Mouse (Mus musculus) spleen, postnatal 4 days (tissue): ENCODE results near the gene H2-Q6.
"Not testable (repeated sequence)": the region's sequence is repeated elsewhere in the genome, so short reads cannot be mapped to it uniquely, and the experiment has no call there.

Source experiments
- DNase-seq, 2 experiments: peaks; one replicate each; pipeline ENCODE4 v3.0.0; 2022; ENCODE audit warnings: low spot score in 2 of 2

The H2-Q6 gene

DNA sequence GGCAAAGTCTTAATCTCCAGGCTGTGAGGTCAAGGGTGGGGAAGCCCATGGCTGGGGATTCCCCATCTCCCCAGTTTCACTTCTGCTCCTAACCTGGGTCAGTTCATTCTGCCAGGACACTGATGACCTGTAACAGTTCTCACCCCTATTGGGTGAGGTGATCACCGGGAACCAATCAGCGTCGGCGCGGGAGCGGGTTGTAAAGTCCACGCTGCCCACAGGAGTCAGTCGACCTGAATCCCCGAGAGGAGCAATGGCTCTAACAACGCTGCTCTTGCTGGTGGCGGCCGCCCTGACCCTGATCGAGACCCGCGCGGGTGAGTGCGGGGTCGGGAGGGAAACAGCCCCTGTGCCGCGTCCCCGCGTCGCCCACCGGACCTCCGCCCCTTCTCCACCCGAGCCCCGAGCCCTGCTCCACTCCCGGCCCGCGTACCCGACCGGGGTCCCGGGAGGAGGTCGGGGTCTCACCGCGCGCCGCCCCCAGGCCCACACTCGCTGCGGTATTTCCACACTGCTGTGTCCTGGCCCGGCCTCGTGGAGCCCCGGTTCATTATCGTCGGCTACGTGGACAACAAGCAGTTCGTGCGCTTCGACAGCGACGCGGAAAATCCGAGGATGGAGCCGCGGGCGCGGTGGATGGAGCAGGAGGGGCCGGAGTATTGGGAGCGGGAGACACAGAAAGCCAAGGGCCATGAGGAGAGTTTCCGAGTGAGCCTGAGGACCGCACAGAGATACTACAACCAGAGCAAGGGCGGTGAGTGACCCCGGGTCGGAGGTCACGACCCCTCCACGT lies at the start of gene H2-Q6:
H2-Q6 (plus strand) TSS at position 227 of the 793 bp plus-strand sequence.
- DNase-seq: peak; percentile 48 to 71

DNA sequence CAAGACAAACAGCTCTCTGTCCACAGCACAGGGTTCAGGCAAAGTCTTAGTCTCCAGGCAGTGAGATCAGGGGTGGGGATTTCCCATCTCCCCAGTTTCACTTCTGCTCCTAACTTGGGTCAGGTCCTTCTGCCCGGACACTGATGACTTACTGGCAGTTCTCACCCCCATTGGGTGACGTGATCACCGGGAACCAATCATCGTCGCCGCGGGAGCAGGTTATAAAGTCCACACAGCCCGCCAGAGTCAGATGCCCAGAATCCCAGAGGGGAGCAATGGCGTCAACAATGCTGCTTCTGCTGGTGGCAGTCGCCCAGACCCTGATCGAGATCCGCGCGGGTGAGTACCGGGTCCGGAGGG lies 45.3 kb upstream of the H2-Q6 start, which contains the start of gene H2-Q4:
H2-Q4 (plus strand) TSS at position 249 of the 360 bp plus-strand sequence.
- DNase-seq: peak; percentile 87 to 93

DNA sequence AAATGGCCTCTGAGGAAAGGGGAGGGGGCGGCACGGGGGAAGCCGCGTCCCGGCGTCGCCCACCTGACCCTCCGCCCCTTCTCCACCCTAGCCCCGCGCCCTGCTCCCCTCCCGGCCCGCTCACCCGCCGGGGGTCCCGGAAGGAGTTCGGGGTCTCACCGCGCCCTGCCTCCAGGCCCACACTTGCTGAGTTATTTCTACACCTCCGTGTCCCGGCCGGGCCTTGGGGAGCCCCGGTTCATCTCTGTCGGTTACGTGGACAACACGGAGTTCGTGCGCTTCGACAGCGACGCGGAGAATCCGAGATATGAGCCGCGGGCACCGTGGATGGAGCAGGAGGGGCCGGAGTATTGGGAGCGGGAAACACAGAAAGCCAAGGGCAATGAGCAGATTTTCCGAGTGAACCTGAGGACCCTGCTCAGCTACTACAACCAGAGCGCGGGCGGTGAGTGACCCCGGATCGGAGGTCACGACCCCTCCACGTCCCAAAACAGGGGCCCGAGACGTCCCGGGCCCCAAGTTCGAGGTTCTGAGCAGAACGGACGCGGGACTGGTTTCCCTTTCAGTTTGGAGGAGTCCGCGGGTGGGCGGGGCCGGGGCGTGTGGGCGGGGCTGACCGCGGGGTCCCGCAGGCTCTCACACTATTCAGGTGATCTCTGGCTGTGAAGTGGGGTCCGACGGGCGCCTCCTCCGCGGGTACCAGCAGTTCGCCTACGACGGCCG lies 44.8 kb upstream of the H2-Q6 start:
- peak; percentile 31 to 75 for DNase-seq

DNA sequence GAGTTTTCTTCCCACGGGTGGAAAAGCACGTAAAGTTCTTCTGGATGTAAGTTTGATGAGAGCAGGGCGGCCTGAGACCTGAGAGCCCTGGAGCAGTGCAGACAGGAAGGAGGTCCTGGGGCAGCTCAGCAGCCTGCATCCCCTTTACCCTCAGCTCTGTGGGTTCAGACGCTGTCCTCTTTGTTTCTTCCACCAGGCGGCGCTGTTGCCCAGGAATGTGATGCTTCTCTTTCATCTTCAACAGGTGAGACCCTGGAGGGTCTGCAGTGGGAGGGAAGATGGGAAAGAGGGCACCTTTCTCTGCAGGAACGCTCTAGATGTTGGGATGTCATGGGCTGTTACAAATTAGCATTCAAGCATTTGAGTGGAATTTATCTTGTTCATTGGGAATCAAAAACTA lies 34.9 kb upstream of the H2-Q6 start:
- DNase-seq: peak; percentile 25 to 78

DNA sequence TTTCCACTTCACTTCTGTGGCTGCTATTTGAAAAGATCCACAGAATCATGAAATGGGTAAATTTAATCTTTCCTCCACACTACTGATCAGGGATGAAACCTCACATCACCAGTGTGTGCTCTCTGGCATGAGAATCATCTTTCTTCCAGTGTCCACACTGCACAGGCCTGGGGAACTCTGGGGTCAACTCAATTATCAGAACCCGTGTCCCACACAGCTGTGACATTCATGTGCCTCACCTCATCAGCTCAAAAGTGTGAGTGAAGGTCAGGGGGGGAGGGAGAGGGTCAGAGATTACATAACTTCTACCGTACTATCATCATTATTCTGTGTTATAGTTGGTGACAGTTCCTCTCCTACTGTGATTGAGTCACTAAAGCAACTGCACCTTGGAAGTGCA lies 32.0 kb upstream of the H2-Q6 start:
- DNase-seq: not testable (repeated sequence)

DNA sequence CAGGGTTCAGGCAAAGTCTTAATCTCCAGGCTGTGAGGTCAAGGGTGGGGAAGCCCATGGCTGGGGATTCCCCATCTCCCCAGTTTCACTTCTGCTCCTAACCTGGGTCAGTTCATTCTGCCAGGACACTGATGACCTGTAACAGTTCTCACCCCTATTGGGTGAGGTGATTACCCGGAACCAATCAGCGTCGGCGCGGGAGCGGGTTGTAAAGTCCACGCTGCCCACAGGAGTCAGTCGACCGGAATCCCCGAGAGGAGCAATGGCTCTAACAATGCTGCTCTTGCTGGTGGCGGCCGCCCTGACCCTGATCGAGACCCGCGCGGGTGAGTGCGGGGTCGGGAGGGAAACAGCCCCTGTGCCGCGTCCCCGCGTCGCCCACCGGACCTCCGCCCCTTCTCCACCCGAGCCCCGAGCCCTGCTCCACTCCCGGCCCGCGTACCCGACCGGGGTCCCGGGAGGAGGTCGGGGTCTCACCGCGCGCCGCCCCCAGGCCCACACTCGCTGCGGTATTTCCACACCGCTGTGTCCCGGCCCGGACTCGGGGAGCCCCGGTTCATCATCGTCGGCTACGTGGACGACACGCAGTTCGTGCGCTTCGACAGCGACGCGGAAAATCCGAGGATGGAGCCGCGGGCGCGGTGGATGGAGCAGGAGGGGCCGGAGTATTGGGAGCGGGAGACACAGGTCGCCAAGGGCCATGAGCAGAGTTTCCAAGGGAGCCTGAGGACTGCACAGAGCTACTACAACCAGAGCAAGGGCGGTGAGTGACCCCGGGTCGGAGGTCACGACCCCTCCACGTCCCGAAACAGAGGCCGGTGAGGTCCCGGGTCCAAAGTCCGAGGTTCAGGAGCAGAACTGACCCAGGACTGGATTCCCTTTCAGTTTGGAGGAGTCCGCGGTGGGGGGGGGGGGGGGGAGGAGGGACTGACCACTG lies 30.5 kb upstream of the H2-Q6 start:
- DNase-seq: not testable (repeated sequence)

DNA sequence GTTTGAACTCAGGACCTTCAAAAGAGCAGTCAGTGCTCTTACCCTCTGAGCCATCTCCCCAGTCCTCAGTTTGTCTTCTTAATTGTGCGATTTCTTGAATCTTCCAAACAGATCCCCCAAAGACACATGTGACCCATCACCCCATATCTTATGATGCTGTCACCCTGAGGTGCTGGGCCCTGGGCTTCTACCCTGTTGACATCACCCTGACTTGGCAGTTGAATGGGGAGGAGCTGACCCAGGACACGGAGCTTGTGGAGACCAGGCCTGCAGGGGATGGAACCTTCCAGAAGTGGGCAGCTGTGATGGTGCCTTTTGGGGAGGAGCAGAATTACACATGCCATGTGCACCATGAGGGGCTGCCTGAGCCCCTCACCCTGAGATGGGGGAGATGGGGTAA lies 27.7 kb upstream of the H2-Q6 start:
- DNase-seq: not testable (repeated sequence)

DNA sequence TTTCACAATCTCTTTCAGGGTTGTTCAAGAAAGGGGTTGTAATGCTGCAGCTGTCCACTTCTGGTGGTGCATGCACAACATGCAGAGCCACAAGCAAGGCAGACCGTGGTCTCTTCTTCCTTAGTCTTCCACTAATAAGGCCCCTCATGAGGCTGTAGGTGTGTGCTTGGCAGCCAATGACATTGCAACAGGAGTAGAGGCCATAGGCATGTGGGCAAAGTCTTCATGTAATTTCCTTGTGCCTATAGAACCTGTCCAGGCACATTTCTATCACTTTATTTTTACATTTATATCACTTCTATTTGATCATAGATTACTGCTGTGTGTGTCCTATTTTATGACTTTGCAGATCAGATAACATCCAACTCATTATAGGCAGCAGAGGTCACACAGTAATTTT lies 11.6 kb upstream of the H2-Q6 start:
- DNase-seq: not testable (repeated sequence)

DNA sequence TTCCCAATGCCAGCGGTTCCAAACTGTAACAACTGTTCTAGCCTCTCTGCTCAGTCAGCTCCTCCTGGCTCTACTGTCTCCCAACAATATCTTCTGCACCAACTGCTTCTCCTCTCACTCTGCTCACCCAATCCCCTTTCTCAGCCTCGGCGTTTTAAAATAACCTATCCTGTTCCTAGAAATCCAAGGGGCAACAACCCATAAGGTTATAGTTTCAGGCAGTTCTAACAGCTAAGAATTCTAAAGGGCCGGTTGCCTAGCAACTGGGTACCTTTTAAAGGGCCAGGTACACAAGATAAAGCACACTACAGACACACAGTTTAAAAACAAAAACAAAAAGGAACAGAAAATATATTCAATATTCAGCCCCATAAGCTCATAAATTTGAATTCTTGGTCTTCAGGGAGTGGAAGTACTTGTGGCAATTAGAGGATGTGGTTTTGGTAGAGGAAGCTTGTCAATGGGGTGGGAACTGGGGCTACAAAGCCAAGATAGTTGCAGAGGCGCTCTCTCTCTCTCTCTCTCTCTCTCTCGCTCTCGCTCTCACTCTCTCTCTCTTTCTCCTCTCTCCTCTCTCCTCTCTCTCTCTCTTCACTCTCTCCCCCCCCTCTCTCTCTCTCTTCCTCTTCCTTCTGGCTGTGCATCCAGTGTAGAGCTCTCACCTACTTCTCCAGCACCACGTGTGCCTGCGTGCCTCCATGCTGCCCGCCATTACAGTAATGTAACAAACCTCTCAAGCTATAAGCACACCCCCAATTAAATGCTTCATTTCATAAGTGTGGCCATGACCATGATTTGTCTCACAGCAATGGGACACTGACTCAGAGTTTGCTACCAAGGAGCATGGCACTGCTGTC lies 9.1 kb upstream of the H2-Q6 start:
- DNase-seq: not testable (repeated sequence)

DNA sequence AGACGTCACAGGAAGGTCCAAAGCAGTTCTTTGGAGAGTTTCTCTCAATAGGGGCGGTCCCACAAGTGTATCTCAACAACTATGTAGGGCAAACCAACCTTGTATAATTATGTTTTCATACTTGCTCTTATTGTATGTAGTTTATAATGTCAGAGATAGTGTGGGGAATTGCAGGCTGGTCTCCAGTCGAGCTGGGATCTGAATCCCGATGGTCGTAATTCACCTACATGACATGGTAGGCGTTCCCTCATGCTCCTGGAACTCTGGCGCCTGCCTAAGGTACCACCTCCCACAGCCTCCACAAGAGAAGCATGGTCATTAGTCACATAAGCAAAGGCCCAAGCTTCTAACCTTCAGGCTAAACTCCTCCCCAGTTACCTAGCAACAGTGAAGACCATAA lies 5.9 kb upstream of the H2-Q6 start:
- DNase-seq: no peak

DNA sequence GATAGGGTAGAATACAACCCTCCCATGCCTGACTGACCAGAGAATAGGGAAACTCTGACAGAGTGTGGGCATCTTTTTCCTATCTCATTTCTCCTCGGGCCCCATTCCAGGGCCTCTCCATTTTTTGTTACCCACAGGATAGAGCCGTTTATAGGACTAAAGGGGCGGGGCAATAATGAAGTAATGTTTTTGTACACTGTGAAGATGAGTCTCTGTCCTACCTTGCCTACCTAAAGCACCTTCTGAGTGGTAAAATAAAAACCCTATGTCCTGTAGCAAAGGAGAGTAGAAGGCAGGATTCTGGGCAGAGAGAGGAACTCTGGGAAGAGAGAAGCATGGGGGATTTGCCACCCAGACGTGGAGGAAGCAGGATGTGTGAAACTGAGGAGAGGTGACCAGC lies 5.1 kb upstream of the H2-Q6 start:
- DNase-seq: not testable (repeated sequence)

DNA sequence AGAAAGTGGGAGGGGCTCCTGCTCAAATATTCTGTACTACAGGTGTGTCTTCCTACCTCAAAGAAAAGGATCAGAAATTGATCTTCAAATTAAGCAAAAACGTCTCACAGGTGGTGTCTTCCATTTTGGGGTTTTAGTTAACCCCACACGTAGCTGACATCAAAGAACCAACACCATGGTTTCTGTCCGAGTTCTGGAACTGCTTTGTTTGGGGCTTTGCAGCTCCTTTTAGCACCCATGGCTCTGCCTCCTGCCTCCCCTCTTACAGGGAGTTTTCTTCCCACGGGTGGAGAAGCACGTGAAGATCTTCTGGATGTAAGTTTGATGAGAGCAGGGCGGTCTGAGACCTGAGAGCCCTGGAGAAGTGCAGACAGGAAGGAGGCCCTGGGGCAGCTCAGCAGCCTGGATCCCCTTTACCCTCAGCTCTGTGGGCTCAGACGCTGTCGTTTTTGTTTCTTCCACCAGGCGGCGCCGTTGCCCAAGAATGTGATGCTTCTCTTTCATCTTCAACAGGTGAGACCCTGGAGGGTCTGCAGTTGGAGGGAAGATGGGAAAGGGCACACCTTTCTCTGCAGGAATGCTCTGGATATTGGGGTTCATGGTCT lies 4.3 kb upstream of the H2-Q6 start:
- peak in 1 of 2 experiments; percentile 77 for DNase-seq

DNA sequence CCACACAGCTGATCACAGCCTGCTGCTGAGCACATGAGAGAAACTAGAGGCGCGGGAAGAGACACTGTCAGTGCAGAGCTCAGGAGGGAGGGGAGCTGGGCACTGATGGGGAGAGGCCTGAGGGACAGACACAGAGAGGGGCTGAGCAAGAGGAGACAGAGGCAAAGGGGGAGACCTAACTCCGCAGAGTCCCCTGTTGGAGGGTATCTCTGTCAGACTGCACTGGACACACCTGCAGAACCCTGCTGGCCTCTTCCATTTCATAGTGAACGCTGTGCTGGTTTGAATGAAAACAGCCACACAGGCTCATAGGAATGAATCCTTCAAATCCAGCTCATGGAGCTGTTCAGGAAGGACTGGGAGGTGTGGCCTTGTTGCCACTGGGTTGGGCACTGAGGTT lies 3.3 kb upstream of the H2-Q6 start:
- not testable (repeated sequence) for DNase-seq

DNA sequence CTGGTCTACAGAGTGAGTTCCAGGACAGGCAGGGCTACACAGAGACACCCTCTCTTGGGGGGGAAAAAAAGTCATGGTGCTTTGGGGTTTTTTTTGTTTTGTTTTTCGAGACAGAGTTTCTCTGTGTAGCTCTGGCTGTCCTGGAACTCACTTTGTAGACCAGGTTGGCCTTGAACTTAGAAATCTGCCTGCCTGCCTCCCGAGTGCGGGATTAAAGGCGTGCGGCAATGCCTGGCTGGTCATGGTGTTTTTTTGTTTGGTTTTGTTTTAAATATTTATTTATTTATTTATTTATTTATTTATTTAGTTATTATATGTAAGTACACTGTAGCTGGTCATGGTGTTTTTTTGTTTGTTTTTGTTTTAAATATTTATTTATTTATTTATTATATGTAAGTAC lies 2.3 kb upstream of the H2-Q6 start:
- not testable (repeated sequence) for DNase-seq

DNA sequence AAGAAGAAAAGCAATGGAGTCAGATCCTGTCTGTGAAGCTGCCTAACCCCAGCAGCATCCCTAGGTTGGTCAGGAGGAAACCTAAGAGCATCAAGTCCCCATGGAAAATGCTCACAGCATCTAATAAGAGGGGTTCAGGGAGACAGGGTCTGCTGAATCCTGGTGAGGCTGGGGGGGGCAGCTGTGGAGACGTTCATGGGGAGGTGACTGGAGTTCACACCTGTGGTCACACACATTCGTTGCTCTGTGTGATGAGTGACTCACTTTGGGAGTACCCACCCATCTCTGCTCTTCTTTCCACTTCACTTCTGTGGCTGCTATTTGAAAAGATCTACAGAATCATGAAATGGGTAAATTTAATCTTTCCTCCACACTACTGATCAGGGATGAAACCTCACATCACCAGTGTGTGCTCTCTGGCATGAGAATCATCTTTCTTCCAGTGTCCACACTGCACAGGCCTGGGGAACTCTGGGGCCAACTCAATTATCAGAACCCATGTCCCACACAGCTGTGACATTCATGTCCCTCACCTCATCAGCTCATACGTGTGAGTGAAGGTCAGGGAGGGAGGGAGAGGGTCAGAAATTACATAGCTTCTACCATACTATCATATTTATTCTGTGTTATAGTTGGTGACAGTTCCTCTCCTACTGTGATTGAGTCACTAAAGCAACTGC lies 1.4 kb upstream of the H2-Q6 start:
- not testable (repeated sequence) for DNase-seq

DNA sequence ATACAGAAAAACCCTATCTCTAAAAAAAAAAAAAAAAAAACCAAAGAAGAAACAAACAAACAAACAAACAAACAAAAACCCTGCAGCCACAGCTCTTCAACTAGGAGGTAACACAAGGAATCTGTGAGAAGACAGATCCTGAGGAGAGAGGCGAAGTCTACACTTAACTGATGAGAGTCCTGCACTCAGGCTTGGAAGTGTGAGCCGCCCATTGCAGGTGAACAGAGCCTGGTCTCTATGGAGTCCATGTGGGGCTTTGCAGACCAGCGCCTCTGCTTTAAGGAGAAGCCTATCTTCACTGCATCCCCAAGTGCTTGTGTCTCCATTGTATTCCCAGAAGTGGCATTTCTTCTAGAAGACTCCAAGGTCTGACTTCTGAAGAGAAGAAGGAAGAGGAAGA lies 544 bp upstream of the H2-Q6 start:
- not testable (repeated sequence) for DNase-seq

DNA sequence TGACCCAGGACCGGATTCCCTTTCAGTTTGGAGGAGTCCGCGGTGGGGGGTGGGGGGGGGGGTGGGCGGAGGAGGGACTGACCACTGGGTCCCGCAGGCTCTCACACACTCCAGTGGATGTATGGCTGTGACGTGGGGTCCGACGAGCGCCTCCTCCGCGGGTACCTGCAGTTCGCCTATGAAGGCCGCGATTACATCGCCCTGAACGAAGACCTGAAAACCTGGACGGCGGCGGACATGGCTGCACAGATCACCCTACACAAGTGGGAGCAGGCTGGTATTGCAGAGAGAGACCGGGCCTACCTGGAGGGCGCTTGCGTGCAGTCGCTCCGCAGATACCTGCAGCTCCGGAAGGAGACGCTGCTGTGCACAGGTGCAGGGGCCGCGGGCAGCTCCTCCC lies 824 bp downstream of the H2-Q6 start:
- DNase-seq: not testable (repeated sequence)

DNA sequence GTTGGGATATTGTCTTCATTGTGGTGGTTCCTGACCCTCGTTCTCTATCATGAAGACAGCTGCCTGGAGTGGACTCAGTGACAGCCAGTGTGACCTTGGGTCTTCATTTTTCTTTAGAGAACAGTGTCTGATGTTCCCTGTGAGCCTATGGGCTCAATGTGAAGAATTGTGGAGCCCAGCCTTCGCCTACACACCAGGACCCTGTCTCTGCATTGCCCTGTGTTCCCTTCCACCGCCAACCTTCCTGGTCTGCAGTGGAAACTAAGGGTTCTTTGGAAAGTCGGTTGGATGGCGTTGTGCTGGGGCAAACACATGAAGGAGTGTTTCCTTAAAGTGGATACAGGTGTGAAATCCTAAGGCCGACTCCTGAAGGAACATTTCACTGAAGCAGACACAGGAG lies 4.2 kb downstream of the H2-Q6 start:
- not testable (repeated sequence) for DNase-seq

DNA sequence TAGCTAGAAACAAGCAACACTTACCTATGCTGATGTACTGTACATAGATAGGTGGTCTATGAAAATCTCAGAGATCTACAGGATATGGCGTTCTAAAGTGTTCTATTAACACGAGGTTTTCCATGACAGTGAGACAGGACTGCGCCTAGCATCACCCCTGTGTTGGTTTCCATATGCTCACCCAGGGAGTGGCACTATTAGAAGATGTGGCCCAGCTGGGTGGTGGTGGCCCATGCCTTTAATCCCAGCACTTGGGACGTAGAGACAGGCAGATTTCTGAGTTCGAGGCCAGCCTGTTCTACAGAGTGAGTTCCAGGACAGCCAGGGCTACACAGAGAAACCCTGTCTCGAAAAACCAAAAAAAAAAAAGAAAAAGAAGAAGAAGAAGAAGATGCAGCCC lies 6.0 kb downstream of the H2-Q6 start:
- DNase-seq: not testable (repeated sequence)

DNA sequence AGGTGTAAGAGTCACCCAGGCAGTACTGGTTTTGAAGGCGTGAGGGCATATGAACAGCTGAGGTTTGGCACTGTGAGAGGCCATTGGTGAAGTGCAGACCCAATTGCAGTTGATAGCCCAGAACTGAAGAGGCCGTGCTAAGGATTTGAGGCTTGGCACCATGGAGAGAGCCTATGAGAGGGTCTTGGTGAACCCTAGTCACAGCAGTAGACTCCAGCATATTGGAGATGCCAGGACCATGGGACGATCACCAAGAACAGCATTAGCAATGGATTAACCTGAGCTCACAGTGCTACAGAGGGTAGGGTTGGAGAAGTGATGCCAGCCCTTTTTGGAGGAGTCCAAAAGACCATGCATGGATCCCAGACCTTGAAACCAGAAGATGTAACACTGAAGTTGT lies 7.5 kb downstream of the H2-Q6 start:
- DNase-seq: not testable (repeated sequence)
